ENCODE assay signal across 10 mouse cellular contexts in genomic region chr1:59256751-59257231, GRCm38 (mm10). TPM values are rescaled to one million over a fixed set of nuclear protein-coding genes. Genes with fewer than 3 reads are reported as not detected.
A peak's percentile ranks its signal among the peaks of the same experiment; 100 is the strongest.
DNase-seq lines count a peak whose midpoint lies in the region; ATAC-seq and TF ChIP-seq lines count a peak whose summit lies in the region.
"Had no signal": no experiment of that assay in that cellular context is flagged by ENCODE, and none has a peak within 500 bp of the region (broad histone marks: within the 10 kb centered on the region; RNA-seq: fewer than 3 reads in every experiment).

TSS of gene Cdk15 (plus strand) at chr1:59256906.

- no peaks in the 10 kb centered on the region for H3K79me2 ChIP-seq in macrophage (ENCODE audit: inconsistent target)

- H3K9ac ChIP-seq in ES-Bruce4 (ENCODE audit: low read depth, poor library complexity, severe bottlenecking), result no peak within 1 kb of the TSS
- no peak within 1 kb of the TSS for H3K9ac ChIP-seq in embryonic facial prominence, embryonic 14.5 days (ENCODE audit: low read depth, low read length)
- H3K9ac ChIP-seq: heart, embryonic 15.5 days had no signal

- peak; percentile 53; the same call in 1 of the 2 replicates for ATAC-seq in embryonic facial prominence, embryonic 14.5 days (ENCODE audit: low read depth)

- H3K27ac ChIP-seq in ES-Bruce4 (ENCODE audit: insufficient read depth, low read length) (peak within 1 kb of the TSS; percentile 52), macrophage (peak within 1 kb of the TSS; percentile 44)
- no peak within 1 kb of the TSS for H3K27ac ChIP-seq in embryonic facial prominence, embryonic 14.5 days (replicated peaks; ENCODE audit: low read depth, low read length)
- H3K27ac ChIP-seq: heart, embryonic 15.5 days had no signal

- H3K4me3 ChIP-seq in ES-Bruce4 (ENCODE audit: low read depth, low read length) (peak within 1 kb of the TSS; percentile 8; the same call in 1 of the 2 replicates), macrophage (ENCODE audit: inconsistent target) (peak within 1 kb of the TSS; percentile 2; the same call in 1 of the 2 replicates)
- peak within 1 kb of the TSS; percentile 2; the same call in 1 of the 2 replicates for H3K4me3 ChIP-seq in embryonic facial prominence, embryonic 14.5 days (ENCODE audit: low read depth, low read length)
- H3K4me3 ChIP-seq: heart, embryonic 15.5 days had no signal

- H3K4me2 ChIP-seq in embryonic facial prominence, embryonic 14.5 days (ENCODE audit: low read depth, low read length), result peak within 1 kb of the TSS; percentile 38
- H3K4me2 ChIP-seq: heart, embryonic 15.5 days had no signal

- TF ChIP-seq POLR2A in ES-Bruce4 (IDR thresholded peaks at IDR 0.05; ENCODE audit: insufficient read depth, low read length), result no peak

- DNase-seq in gastrocnemius, postnatal 14 days, result peak; percentile 14
- no peak for DNase-seq in gastrocnemius, postnatal 10 days
- DNase-seq in embryonic facial prominence, embryonic 14.5 days (ENCODE audit: low spot score), result peak; percentile 65
- DNase-seq in thymus, postnatal 36 days, result no peak
- DNase-seq in right cerebral cortex, postnatal 14 days, result no peak
- no peak for DNase-seq in layer of hippocampus, postnatal 14 days (ENCODE audit: low spot score in 2 of 2)

- no peaks in the 10 kb centered on the region for H3K4me1 ChIP-seq in ES-Bruce4 (ENCODE audit: control insufficient read depth, insufficient read depth, low read length)
- peaks cover 13% of the 10 kb centered on the region for H3K4me1 ChIP-seq in embryonic facial prominence, embryonic 14.5 days (ENCODE audit: control insufficient read depth, insufficient read depth, low read length)

- H3K36me3 ChIP-seq in ES-Bruce4 (ENCODE audit: control insufficient read depth, insufficient read depth, low read length, poor library complexity, severe bottlenecking) (no peaks in the 10 kb centered on the region), macrophage (ENCODE audit: inconsistent target) (no peaks in the 10 kb centered on the region)
- H3K36me3 ChIP-seq in embryonic facial prominence, embryonic 14.5 days (ENCODE audit: control insufficient read depth, insufficient read depth, low read length), result no peaks in the 10 kb centered on the region
- H3K36me3 ChIP-seq: heart, embryonic 15.5 days had no signal

- peak; percentile 64 for TF ChIP-seq EP300 in ES-Bruce4 (IDR thresholded peaks at IDR 0.05; ENCODE audit: insufficient read depth, low read depth, low read length)

- intact Hi-C loops in gastrocnemius, postnatal 14 days (cut with DNase I; ENCODE audit: low total_unique reads), result no loop called here

- TF ChIP-seq CTCF in ES-Bruce4 (IDR thresholded peaks at IDR 0.05; ENCODE audit: low read depth, low read length), result no peak

- 11% methylated on average over 12 of the region's 13 CpGs for WGBS in embryonic facial prominence, embryonic 14.5 days
- 52% methylated on average over 13 of the region's 13 CpGs for WGBS in macrophage (ENCODE audit: missing documents)

- H3K9me3 ChIP-seq in ES-Bruce4 (replicated peaks; ENCODE audit: control insufficient read depth, insufficient read depth, low read length, poor library complexity, severe bottlenecking), result no peaks in the 10 kb centered on the region
- no peaks in the 10 kb centered on the region for H3K9me3 ChIP-seq in embryonic facial prominence, embryonic 14.5 days (ENCODE audit: control insufficient read depth, low read length)
- H3K9me3 ChIP-seq: heart, embryonic 15.5 days had no signal

- H3K27me3 ChIP-seq in ES-Bruce4 (ENCODE audit: control insufficient read depth, insufficient read depth, low read length, poor library complexity, severe bottlenecking), result no peaks in the 10 kb centered on the region
- H3K27me3 ChIP-seq in embryonic facial prominence, embryonic 14.5 days (replicated peaks; ENCODE audit: control insufficient read depth, insufficient read depth, low read length), result no peaks in the 10 kb centered on the region
- H3K27me3 ChIP-seq: CH12.LX; heart, embryonic 15.5 days had no signal

RNA-seq across cellular contexts. Expression of gene Cdk15, which starts in this region (rescaled TPM):
- under 1 TPM in 1 of 2 experiments, not detected in 1; 0.18 TPM for total RNA-seq in gastrocnemius, postnatal 14 days (2021)
- total RNA-seq in gastrocnemius, postnatal 10 days (2021), result under 1 TPM in 1 of 2 experiments, not detected in 1; 0.21 TPM
- polyA plus RNA-seq in ES-Bruce4 (2011; ENCODE audit: insufficient read depth, insufficient read length, low read depth, missing spikeins) (not detected in 2 replicates), macrophage (2018) (3.5 to 7.0 TPM (median 5.2 TPM) in 3 replicates)
- polyA plus RNA-seq in embryonic facial prominence, embryonic 14.5 days (2014; fragmentation: Nextera tagmentation; extraction: Ambion mirVana), result 1.3 and 1.4 TPM in 2 replicates
- total RNA-seq in macrophage (2018; cell fraction: chromatin; rRNA removed), result 10 to 100 TPM in 21 of 26 experiments, 1 to 10 TPM in 5; 5.2 to 60.1 (median 13.3) TPM
- 1 to 10 TPM; 1.8 to 9.6 (median 5.2) TPM for total RNA-seq in macrophage (2018; cell fraction: cytosol; rRNA removed)
- total RNA-seq in macrophage (2018; cell fraction: nucleus; rRNA removed), result 10 to 100 TPM in 9 of 26 experiments, 1 to 10 TPM in 17; 1.3 to 18.9 (median 7.0) TPM
- total RNA-seq in layer of hippocampus, postnatal 14 days (2021), result 1 to 10 TPM in 1 of 2 experiments, under 1 TPM in 1; 0.65 to 1.0 TPM

Comparison
In these comparisons a context has a peak if more than half of its experiments do, and no peak if none do; other contexts are left out.
1. Peak in DNase-seq in gastrocnemius, postnatal 14 days; RNA of the gene not detected or under 1 TPM.